Mouse (Mus musculus) lung, postnatal 25 days (tissue): ENCODE data around the gene Phactr4.

Source experiments
- DNase-seq: peaks from one replicate; pipeline ENCODE4 v3.0.0; 2022; ENCODE audit warnings: low spot score

Gene Phactr4

GRCm38 (mm10) chr4:132369953-132370750 is 52.1 kb downstream of the Phactr4 start:
- DNase-seq, result no peak

GRCm38 (mm10) chr4:132367480-132368201 is 54.6 kb downstream of the Phactr4 start:
- no peak for DNase-seq

- DNase-seq, result peak; percentile 65
Observed at GRCm38 (mm10) chr4:132365450-132366060, 56.7 kb downstream of the Phactr4 start.

- DNase-seq, result no peak
Observed at GRCm38 (mm10) chr4:132363487-132363886, 58.8 kb downstream of the Phactr4 start.

- no peak for DNase-seq
Observed at GRCm38 (mm10) chr4:132359510-132359909, 62.8 kb downstream of the Phactr4 start.

GRCm38 (mm10) chr4:132356170-132356569 is 66.1 kb downstream of the Phactr4 start:
- DNase-seq, result peak; percentile 38

GRCm38 (mm10) chr4:132355403-132355802 is 66.9 kb downstream of the Phactr4 start:
- no peak for DNase-seq

- peak; percentile 53 for DNase-seq
Observed at GRCm38 (mm10) chr4:132354571-132354970, 67.7 kb downstream of the Phactr4 start.

GRCm38 (mm10) chr4:132353481-132353885 is 68.8 kb downstream of the Phactr4 start, which contains the start of gene Rcc1:
Gene Rcc1 (minus strand): TSS chr4:132353605.
- DNase-seq, result peak; percentile 94

GRCm38 (mm10) chr4:132352739-132353138 is 69.5 kb downstream of the Phactr4 start:
- no peak for DNase-seq

- no peak for DNase-seq
Observed at GRCm38 (mm10) chr4:132351401-132351800, 70.9 kb downstream of the Phactr4 start.

GRCm38 (mm10) chr4:132350854-132351253 is 71.4 kb downstream of the Phactr4 start:
- no peak for DNase-seq

GRCm38 (mm10) chr4:132350123-132350740 is 72.1 kb downstream of the Phactr4 start:
- DNase-seq, result no peak

GRCm38 (mm10) chr4:132349495-132350122 is 72.7 kb downstream of the Phactr4 start:
- no peak for DNase-seq

- DNase-seq, result no peak
Observed at GRCm38 (mm10) chr4:132346661-132347060, 75.6 kb downstream of the Phactr4 start.

GRCm38 (mm10) chr4:132346261-132346660 is 76.0 kb downstream of the Phactr4 start:
- no peak for DNase-seq

- DNase-seq, result no peak
Observed at GRCm38 (mm10) chr4:132345843-132346212, 76.5 kb downstream of the Phactr4 start.

- DNase-seq, result peak; percentile 93
Observed at GRCm38 (mm10) chr4:132345135-132345842, 77.0 kb downstream of the Phactr4 start.

- DNase-seq, result no peak
Observed at GRCm38 (mm10) chr4:132344403-132345134, 77.7 kb downstream of the Phactr4 start.

GRCm38 (mm10) chr4:132341451-132341850 is 80.8 kb downstream of the Phactr4 start:
- no peak for DNase-seq
